In the genomic region with DNA sequence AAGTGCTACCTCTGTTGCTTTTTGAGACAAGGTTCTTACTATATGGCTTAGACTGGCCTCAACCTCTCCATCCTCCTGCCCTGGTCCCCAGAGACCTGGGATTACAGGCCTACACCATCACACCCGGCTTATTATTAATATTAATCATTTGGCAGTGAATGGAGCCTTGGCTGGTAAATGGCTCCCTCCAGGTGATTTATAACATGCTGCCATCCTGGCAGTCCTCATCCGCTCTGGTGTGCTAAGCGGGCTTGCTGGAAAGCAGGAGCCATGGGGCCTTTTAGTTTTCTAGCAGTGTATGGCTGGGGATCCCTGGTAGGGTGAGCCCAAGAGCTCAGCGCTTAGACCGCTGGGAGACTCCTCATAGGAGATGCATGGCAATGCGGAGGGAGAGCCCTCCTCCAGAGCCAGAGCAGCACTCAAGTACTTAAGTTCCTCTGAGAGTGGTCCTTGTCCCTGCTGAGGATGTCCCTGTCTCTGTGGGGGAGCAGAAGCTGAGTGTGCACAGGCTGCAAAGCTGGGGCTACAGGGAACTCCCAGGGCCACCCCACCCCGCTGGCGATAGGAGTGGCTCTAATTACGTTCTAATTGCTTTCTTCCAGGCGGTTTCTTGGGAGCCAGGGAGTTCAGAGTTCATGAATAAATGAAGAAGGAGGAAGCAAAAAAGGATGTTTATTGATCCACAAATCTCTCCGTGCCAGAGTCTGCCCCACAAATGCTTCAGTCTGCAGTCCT, we compare ENCODE assay signal across 12 mouse cellular contexts. TPM values are rescaled to one million over a fixed set of nuclear protein-coding genes. Genes with fewer than 3 reads are reported as not detected.
DNase-seq lines count a peak whose midpoint lies in the region; ATAC-seq and TF ChIP-seq lines count a peak whose summit lies in the region.
"Had no signal": no experiment of that assay in that cellular context is flagged by ENCODE, and none has a peak within 500 bp of the region (broad histone marks: within the 10 kb centered on the region; RNA-seq: fewer than 3 reads in every experiment).

No protein-coding gene starts in this region.

- DNase-seq in embryonic facial prominence, embryonic 11.5 days (ENCODE audit: low spot score), result no peak
- no peak for DNase-seq in thymus, postnatal 36 days
- DNase-seq: layer of hippocampus, adult 9-11 months; lung, postnatal 14 days had no signal

- WGBS in forebrain, embryonic 12.5 days, result 50% methylated on average over 11 of the region's 11 CpGs
- WGBS in forebrain, embryonic 15.5 days, result 36% methylated on average over 11 of the region's 11 CpGs
- WGBS in embryonic facial prominence, embryonic 11.5 days, result 44% methylated on average over 11 of the region's 11 CpGs
- 24% methylated on average over 11 of the region's 11 CpGs for WGBS in intestine, postnatal 0 days
- 29% methylated on average over 11 of the region's 11 CpGs for WGBS in neural tube, embryonic 13.5 days
- 66% methylated on average over 11 of the region's 11 CpGs for WGBS in heart, embryonic 12.5 days

- no peak overlapping the region for H3K9ac ChIP-seq in forebrain, embryonic 12.5 days
- H3K9ac ChIP-seq in forebrain, embryonic 15.5 days (replicated peaks), result no peak overlapping the region
- no peak overlapping the region for H3K9ac ChIP-seq in embryonic facial prominence, embryonic 11.5 days (replicated peaks; ENCODE audit: low read length)
- no peak overlapping the region for H3K9ac ChIP-seq in intestine, postnatal 0 days (ENCODE audit: low read depth, low read length)
- H3K9ac ChIP-seq in neural tube, embryonic 13.5 days, result 0 out of 2 replicates have a peak overlapping the region, but pooled peaks have one; percentile 26
- no peak overlapping the region for H3K9ac ChIP-seq in heart, embryonic 12.5 days
- H3K9ac ChIP-seq: embryonic facial prominence, embryonic 13.5 days; limb, embryonic 15.5 days had no signal

- H3K4me3 ChIP-seq in forebrain, embryonic 12.5 days (replicated peaks), result no peak overlapping the region
- no peak overlapping the region for H3K4me3 ChIP-seq in forebrain, embryonic 15.5 days
- H3K4me3 ChIP-seq in embryonic facial prominence, embryonic 11.5 days (ENCODE audit: low read depth, low read length), result no peak overlapping the region
- H3K4me3 ChIP-seq in intestine, postnatal 0 days (ENCODE audit: low read depth, low read length), result no peak overlapping the region
- H3K4me3 ChIP-seq in neural tube, embryonic 13.5 days, result no peak overlapping the region
- H3K4me3 ChIP-seq in heart, embryonic 12.5 days, result no peak overlapping the region
- H3K4me3 ChIP-seq: embryonic facial prominence, embryonic 13.5 days; limb, embryonic 15.5 days had no signal

- H3K9me3 ChIP-seq in forebrain, embryonic 12.5 days, result no peaks in the 10 kb centered on the region
- no peaks in the 10 kb centered on the region for H3K9me3 ChIP-seq in forebrain, embryonic 15.5 days
- no peaks in the 10 kb centered on the region for H3K9me3 ChIP-seq in embryonic facial prominence, embryonic 11.5 days (replicated peaks; ENCODE audit: control insufficient read depth, low read length)
- no peaks in the 10 kb centered on the region for H3K9me3 ChIP-seq in intestine, postnatal 0 days (ENCODE audit: control insufficient read depth)
- H3K9me3 ChIP-seq in neural tube, embryonic 13.5 days, result no peaks in the 10 kb centered on the region
- no peaks in the 10 kb centered on the region for H3K9me3 ChIP-seq in heart, embryonic 12.5 days (replicated peaks)
- H3K9me3 ChIP-seq: embryonic facial prominence, embryonic 13.5 days; limb, embryonic 15.5 days had no signal

- TF ChIP-seq CTCF in intestine, postnatal 0 days (IDR thresholded peaks at IDR 0.05; ENCODE audit: low read depth), result no peak

- ATAC-seq in forebrain, embryonic 12.5 days (ENCODE audit: low FRiP score), result no peak
- no peak for ATAC-seq in forebrain, embryonic 15.5 days (replicated peaks)
- no peak for ATAC-seq in embryonic facial prominence, embryonic 11.5 days (replicated peaks; ENCODE audit: insufficient number of reproducible peaks, low FRiP score, low TSS enrichment, low read depth)
- ATAC-seq in intestine, postnatal 0 days, result peak; percentile 82
- ATAC-seq in neural tube, embryonic 13.5 days (ENCODE audit: low read depth), result peak; percentile 45
- ATAC-seq in megakaryocyte progenitor cell, adult 5-6 weeks (replicated peaks; ENCODE audit: poor library complexity), result no peak
- no peak for ATAC-seq in heart, embryonic 12.5 days (ENCODE audit: insufficient number of reproducible peaks, low FRiP score)

- peaks cover 13% of the 10 kb centered on the region; the same call in 1 of the 2 replicates for H3K36me3 ChIP-seq in forebrain, embryonic 12.5 days (replicated peaks)
- no peaks in the 10 kb centered on the region for H3K36me3 ChIP-seq in forebrain, embryonic 15.5 days
- H3K36me3 ChIP-seq in embryonic facial prominence, embryonic 11.5 days (replicated peaks; ENCODE audit: control insufficient read depth, insufficient read depth, low read depth, low read length), result no peaks in the 10 kb centered on the region; the same call in 1 of the 2 replicates
- H3K36me3 ChIP-seq in intestine, postnatal 0 days (ENCODE audit: control insufficient read depth, insufficient read depth), result no peaks in the 10 kb centered on the region
- peaks cover 8% of the 10 kb centered on the region; the same call in 1 of the 2 replicates for H3K36me3 ChIP-seq in neural tube, embryonic 13.5 days
- H3K36me3 ChIP-seq in heart, embryonic 12.5 days, result no peaks in the 10 kb centered on the region
- H3K36me3 ChIP-seq: embryonic facial prominence, embryonic 13.5 days; limb, embryonic 15.5 days had no signal

- no peaks in the 10 kb centered on the region for H3K27me3 ChIP-seq in forebrain, embryonic 12.5 days
- no peaks in the 10 kb centered on the region for H3K27me3 ChIP-seq in forebrain, embryonic 15.5 days
- no peaks in the 10 kb centered on the region for H3K27me3 ChIP-seq in embryonic facial prominence, embryonic 11.5 days (ENCODE audit: control insufficient read depth, insufficient read depth, low read length)
- H3K27me3 ChIP-seq in intestine, postnatal 0 days (replicated peaks; ENCODE audit: control insufficient read depth, insufficient read depth, low read length), result no peaks in the 10 kb centered on the region
- peaks cover 16% of the 10 kb centered on the region for H3K27me3 ChIP-seq in neural tube, embryonic 13.5 days
- H3K27me3 ChIP-seq in heart, embryonic 12.5 days (replicated peaks), result no peaks in the 10 kb centered on the region
- H3K27me3 ChIP-seq: limb, embryonic 15.5 days had no signal

- no peak overlapping the region for H3K4me2 ChIP-seq in forebrain, embryonic 12.5 days
- no peak overlapping the region for H3K4me2 ChIP-seq in forebrain, embryonic 15.5 days (replicated peaks)
- no peak overlapping the region for H3K4me2 ChIP-seq in embryonic facial prominence, embryonic 11.5 days (ENCODE audit: low read depth, low read length)
- peak overlapping the region; percentile 21 for H3K4me2 ChIP-seq in intestine, postnatal 0 days (replicated peaks; ENCODE audit: low read depth)
- H3K4me2 ChIP-seq in neural tube, embryonic 13.5 days, result peak overlapping the region; percentile 20; the same call in 1 of the 2 replicates
- no peak overlapping the region for H3K4me2 ChIP-seq in heart, embryonic 12.5 days
- H3K4me2 ChIP-seq: embryonic facial prominence, embryonic 13.5 days; limb, embryonic 15.5 days had no signal

- peak overlapping the region; percentile 61 for H3K27ac ChIP-seq in forebrain, embryonic 12.5 days
- no peak overlapping the region for H3K27ac ChIP-seq in forebrain, embryonic 15.5 days (replicated peaks)
- H3K27ac ChIP-seq in embryonic facial prominence, embryonic 11.5 days (replicated peaks; ENCODE audit: low read depth, low read length), result peak overlapping the region; percentile 6; the same call in 1 of the 2 replicates
- peak overlapping the region; percentile 50; the same call in 1 of the 2 replicates for H3K27ac ChIP-seq in intestine, postnatal 0 days (ENCODE audit: low read depth, low read length)
- peak overlapping the region; percentile 86 for H3K27ac ChIP-seq in neural tube, embryonic 13.5 days (replicated peaks)
- H3K27ac ChIP-seq in heart, embryonic 12.5 days (ENCODE audit: poor library complexity, severe bottlenecking), result no peak overlapping the region
- H3K27ac ChIP-seq: embryonic facial prominence, embryonic 13.5 days; limb, embryonic 15.5 days had no signal

- H3K4me1 ChIP-seq in forebrain, embryonic 12.5 days, result peaks cover 83% of the 10 kb centered on the region
- peaks cover 63% of the 10 kb centered on the region for H3K4me1 ChIP-seq in forebrain, embryonic 15.5 days
- peaks cover 6% of the 10 kb centered on the region; the same call in 1 of the 2 replicates for H3K4me1 ChIP-seq in embryonic facial prominence, embryonic 11.5 days (ENCODE audit: control insufficient read depth, insufficient read depth, low read length)
- peaks cover 5% of the 10 kb centered on the region; the same call in 1 of the 2 replicates for H3K4me1 ChIP-seq in intestine, postnatal 0 days (replicated peaks; ENCODE audit: control insufficient read depth, insufficient read depth, low read length)
- H3K4me1 ChIP-seq in neural tube, embryonic 13.5 days (replicated peaks), result peaks cover 96% of the 10 kb centered on the region
- peaks cover 7% of the 10 kb centered on the region; the same call in 1 of the 2 replicates for H3K4me1 ChIP-seq in heart, embryonic 12.5 days (replicated peaks)

RNA-seq across cellular contexts. Expression of a gene that starts 13.2 kb away (rescaled TPM):
- polyA plus RNA-seq in forebrain, embryonic 12.5 days (2016; fragmentation: Nextera tagmentation; extraction: Ambion mirVana), result 7.0 and 11.0 TPM in 2 replicates
- 9.3 TPM in 2 replicates for polyA plus RNA-seq in forebrain, embryonic 15.5 days (2015; fragmentation: Nextera tagmentation; extraction: Ambion mirVana)
- 10.4 and 11.5 TPM in 2 replicates for polyA plus RNA-seq in embryonic facial prominence, embryonic 11.5 days (2014; fragmentation: Nextera tagmentation; extraction: Ambion mirVana)
- 0.09 and 0.20 TPM in 2 replicates for polyA plus RNA-seq in intestine, postnatal 0 days (2015; fragmentation: Nextera tagmentation; extraction: Ambion mirVana)
- polyA plus RNA-seq in neural tube, embryonic 13.5 days (2015; fragmentation: Nextera tagmentation; extraction: Ambion mirVana), result 10.6 and 11.8 TPM in 2 replicates
- total RNA-seq in megakaryocyte progenitor cell, adult 5-6 weeks (2015), result 0.17 TPM in 1 of 2 replicates, not detected in the other
- total RNA-seq in megakaryocyte progenitor cell, adult 5-6 weeks (2017), result 0.61 TPM in 1 of 2 replicates, not detected in the other
- 1.1 and 1.3 TPM in 2 replicates for polyA plus RNA-seq in heart, embryonic 12.5 days (2016; fragmentation: Nextera tagmentation; extraction: Ambion mirVana)

Comparison
In these comparisons a context has a peak if more than half of its experiments do, and no peak if none do; other contexts are left out.
1. H3K27ac ChIP-seq: peak in forebrain, embryonic 12.5 days (single experiment), embryonic facial prominence, embryonic 11.5 days (single experiment), intestine, postnatal 0 days (single experiment) and neural tube, embryonic 13.5 days (single experiment); none in forebrain, embryonic 15.5 days (single experiment) and heart, embryonic 12.5 days (single experiment).
2. ATAC-seq: peak in intestine, postnatal 0 days (single experiment) and neural tube, embryonic 13.5 days (single experiment); none in forebrain, embryonic 12.5 days (single experiment), forebrain, embryonic 15.5 days (single experiment), embryonic facial prominence, embryonic 11.5 days (single experiment), megakaryocyte progenitor cell, adult 5-6 weeks (single experiment) and heart, embryonic 12.5 days (single experiment).
3. H3K4me2 ChIP-seq: peak in intestine, postnatal 0 days (single experiment) and neural tube, embryonic 13.5 days (single experiment); none in forebrain, embryonic 12.5 days (single experiment), forebrain, embryonic 15.5 days (single experiment), embryonic facial prominence, embryonic 11.5 days (single experiment) and heart, embryonic 12.5 days (single experiment).